Mouse (Mus musculus) heart, postnatal 4 days (tissue): ENCODE data around the gene Grm8. TPM values are rescaled to one million over a fixed set of nuclear protein-coding genes. Genes with fewer than 3 reads are reported as not detected.

Experiments used
- DNase-seq: peaks from one replicate; pipeline ENCODE4 v3.0.0; 2021
- total RNA-seq, 2 experiments: library from RNA; stranded (reverse); gene quantifications; 2 replicates each; pipeline ENCODE4 v1.2.3; 2021

Gene Grm8
- not detected for total RNA-seq

DNA sequence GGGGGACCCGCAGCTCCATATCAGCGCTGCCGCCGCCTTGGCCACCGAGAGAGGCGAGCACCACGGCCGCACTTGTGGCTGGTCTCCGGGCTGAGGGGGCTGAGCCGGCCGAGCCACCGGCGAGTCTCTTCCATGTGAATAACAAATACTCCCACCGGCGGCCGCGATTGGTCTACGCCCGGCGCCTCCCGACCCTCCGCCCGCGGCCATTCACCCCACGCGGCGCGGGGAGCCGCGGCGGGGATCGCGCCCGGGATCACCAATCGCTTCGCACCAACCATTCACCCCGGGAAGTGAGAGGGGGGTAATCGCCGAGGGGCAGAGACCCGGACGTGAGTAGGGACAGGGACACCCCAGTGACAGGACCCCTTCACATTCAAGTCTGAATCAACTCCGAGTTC, at the start of gene Grm8:
TSS of gene Grm8 (minus strand) at position 178 of the 401 bp plus-strand sequence.
- peak; percentile 16 for DNase-seq

- no peak for DNase-seq
Measured at GRCm38 (mm10) chr6:28169851-28170539, 35.0 kb upstream of the Grm8 start.

GRCm38 (mm10) chr6:28160399-28160798, 25.4 kb upstream of the Grm8 start:
- DNase-seq = no peak

GRCm38 (mm10) chr6:28146445-28146844, 11.5 kb upstream of the Grm8 start:
- DNase-seq = no peak

DNA sequence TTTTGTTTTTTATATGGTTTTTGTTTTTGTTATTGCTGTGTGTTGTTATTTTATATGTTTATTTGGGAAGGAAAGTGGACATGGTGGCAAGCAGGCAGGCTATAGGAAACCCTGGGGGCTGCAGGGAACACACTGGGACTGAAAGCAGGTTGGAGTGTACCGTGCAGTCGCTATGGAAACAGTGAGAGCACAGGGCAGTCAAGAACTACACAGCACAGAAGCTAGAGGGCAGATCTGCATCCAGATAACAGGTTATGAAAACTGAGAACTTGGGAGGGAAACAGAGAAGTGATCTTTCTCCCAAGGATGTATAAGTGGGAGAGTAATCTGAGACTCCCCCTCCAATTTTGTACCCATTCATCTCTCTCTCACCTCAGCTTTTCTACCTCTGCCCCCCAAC, 7.4 kb upstream of the Grm8 start:
- no peak for DNase-seq

DNA sequence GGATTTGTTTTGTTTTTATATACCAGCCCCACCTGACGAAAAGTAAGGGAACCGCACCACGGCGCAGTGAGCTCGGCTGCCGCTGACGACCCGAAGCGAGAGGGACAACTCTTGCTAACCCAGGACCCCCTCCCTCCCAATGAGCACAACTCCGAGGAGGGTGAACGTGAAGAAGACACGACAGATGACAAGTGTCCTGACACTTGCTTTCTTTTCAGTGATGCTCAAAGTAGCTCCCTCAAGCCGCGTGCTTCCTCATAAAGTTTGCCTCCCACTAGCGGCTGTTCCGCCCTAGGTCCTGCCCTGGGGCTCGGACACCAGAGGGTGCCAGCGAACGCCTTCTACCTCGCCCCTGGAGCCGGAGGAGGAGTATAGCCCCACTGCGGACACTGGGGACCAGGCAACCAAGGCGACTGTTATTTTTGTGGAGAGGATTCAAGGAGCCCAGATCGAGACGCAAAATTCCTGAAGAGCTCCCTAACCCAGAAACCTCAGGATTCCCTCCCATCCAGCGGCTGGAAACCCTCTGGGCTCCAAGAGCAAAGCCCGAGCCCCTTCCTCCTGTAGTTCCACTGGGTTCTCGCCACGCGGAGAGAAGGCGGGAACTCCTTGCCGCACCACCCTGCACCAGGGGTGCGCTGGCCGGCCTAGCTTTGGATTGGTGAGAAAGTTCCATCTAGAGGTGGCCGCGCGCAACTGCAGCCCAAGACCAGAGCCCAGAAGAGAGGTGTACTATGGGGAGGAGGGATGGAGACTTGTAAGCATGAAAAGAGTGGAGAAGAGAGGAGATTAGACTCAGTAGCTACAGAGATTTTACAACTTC, 644 bp upstream of the Grm8 start:
- DNase-seq = peak; percentile 84

GRCm38 (mm10) chr6:28134251-28134801, 652 bp downstream of the Grm8 start:
- DNase-seq = no peak

DNA sequence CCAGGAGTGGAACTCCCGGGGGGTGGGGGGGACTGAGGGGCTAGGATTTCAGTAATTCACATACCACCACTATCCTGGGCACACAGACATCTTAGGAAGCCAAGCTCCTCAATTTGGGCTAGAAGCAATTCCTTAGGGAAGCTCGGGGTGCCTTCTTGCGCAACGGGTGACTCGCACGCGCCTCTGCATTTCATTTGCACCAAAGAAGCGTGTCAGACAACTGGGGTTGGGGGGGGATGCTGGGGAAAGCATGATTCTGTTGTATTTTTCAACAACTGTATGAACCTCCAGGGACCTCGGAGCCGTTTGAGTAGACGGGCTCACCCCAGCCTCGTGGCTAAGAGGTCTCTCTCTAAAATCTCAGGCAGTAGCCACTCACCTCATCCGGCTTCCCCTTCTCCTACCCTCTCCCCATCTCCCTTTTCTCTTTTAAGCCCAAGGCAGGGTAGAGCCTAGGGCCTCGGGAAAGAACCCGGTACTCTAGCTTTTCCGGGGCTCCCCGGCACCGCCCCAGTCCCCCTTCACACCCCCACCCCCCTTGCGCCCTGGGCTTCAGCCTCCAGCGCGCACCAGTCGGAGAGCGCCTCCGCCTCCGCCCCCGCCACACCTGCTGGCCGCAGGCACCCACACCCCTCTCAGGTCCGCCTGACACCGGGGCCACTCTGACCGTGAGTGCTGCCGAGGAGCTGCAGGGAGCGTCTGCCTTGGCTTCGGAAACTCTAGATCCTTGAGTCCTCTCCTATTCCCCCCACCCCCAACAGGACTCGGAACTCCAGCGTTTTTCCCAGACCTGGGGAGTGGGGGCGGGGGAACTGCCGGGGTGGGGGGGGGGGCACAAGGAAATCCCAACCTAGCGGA, 1.5 kb downstream of the Grm8 start:
- DNase-seq = no peak

DNA sequence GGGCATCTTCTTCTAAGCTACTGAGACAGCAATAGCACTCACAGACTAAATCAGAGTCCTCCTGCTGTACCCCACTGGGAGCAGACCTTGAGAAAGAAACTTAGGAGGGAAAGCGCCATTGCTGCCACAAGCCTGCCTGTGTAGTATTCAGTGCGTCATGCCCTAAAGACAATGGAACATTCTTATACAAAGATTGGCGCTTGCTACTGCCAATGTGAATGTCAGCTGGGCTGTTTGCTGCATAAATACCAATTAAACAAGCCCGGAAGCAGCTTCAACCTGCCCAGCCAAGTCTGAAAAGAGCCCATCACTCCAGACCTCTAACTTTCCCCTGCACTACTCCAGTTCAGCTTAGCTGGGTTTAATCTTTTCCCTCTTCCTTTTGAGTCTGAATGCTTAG, 2.9 kb downstream of the Grm8 start:
- DNase-seq = no peak

GRCm38 (mm10) chr6:28128871-28129270, 6.1 kb downstream of the Grm8 start:
- no peak for DNase-seq

DNA sequence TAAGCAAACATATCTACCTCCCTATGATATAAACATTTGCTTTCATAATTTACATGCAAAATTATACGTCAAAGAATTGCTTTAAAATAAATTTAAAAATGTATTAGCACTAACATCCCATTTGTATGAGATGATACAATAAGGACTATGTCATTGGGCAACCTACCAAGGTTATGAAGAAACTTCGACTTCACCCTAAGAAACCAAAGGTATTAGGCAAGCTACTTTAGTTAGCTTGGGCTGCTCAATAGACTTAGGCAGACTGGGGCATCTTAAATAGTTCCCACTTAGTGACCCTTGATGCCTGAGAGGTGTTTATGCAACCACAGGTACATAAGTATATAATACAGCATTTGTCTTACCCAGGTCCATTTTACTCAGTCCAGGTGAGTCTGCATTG, 19.5 kb downstream of the Grm8 start:
- DNase-seq = no peak

DNA sequence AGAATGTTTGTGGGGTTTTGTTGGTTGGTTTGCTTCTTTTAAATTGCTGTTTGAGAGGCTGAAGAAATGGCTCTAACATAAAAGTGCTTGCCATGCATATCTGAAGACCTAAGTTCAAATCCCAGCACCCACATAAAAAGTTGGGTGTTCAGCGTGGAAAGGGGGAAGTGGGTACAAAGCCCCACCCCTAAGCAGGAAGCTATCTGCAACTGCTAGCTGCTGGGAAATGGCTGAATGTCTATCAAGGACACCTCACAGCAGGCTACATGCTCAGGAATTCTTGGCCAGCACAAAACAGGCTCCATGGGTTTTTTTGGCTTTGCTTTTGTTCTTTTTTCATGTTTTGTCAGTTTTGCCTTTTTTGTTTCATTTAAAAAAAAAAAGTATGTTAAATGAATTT, 20.1 kb downstream of the Grm8 start:
- DNase-seq = no peak

DNA sequence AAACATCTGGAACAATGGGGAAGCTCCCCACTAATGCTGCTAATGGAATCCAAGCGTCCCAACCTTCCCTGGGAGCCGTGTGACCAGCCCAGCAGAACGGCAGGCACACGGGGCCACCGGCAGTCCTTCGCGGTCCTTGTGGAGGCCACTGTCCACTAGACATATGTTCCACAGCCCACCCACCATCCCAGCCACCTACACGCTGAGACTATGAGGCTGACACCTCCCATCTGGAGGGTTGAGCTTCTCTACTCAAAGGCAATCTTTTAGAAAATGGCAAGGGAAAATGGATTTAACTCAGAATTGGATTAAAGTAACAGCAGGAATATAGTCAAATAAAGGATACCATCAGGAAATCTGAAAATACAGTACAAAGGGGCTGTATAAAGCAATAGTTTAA, 23.4 kb downstream of the Grm8 start:
- DNase-seq = no peak

DNA sequence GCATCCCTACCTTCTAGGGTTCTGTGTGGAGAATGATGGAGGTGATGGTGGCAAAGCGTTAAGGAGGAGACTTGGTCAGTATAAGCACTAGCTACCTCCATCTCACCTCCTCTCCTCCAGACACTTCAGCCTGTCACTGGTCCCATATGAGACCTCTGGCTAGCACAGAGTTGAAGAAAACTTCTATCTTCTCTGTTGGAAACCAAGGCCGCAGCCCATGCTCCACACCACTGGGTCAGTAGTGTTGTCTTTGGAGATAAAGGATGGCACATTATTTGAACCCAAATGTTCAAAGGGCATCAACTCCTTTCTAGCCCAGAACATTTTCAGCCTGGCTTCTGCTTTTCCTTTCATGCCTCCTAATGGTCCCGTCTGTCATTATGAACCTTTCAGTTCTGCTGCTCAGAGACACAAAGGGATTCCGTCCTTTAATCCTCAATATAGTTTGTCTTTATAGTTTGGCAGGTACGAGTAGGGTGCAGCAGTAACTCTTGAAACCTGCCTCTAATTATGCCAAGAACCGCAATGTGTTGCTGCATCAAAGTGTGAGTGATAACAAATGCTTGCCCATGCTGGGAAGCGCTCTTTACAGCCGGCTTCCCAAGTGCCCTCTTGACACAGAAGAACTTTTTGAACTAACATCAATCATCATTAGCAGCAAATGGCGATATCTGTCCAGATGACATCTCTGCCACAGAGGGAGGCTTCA, 32.2 kb downstream of the Grm8 start:
- DNase-seq = no peak

DNA sequence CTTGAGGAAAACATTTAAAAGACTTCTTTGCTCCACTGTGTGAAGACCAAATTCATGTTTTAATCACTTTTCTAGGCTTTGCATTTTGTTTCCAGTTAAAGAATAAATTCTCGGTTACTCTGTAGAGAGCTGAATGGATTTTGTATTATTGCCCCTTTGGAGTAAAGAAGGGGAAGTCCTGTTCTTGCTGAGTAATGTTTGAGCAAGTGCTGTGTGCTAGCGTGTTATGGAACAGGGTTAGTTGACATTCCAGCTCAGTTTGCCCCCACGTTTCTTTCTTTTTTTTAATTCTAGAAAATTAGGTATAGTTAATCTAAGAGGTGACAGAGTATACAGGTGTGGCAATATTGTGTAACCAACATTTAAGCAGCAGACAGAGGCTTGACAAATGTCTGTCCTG, 35.0 kb downstream of the Grm8 start:
- no peak for DNase-seq

DNA sequence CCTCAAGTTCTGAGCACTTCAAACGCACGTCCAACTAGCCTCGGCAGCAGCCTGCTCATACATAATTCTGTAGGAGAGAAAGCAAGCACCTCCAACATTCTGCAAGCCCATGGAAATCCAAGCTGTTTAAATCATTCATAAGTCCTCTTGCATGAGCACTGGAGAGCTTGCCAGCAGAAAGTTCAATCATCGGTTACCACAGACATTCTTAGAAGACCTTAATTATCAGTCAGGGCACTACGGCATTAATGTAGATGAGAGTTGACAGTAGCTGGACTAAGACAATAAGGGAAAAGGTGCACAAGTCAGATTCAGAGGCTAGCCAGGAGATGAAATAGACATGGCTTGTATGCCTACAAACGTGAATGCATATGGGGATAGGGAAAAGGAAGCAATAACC, 42.5 kb downstream of the Grm8 start:
- no peak for DNase-seq

DNA sequence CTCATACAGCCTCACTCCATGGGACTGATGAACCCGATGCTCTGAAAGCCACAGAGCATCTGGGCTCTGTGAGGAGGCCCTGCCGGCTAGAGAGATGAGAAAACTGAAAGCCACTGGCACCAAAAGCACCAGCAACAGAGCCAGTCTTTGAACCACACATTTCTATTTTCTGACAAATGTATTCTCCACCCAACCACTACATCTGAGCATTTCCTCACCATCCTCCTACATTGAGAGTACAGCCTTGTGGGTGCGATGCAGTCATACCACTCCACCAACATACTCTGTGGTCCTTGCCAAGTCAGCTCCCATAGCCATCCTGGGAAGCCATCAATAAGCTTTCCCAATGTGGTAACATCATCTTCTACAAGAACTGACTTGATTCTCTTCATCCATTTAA, 43.1 kb downstream of the Grm8 start:
- DNase-seq = no peak

GRCm38 (mm10) chr6:28090981-28091380, 44.0 kb downstream of the Grm8 start:
- no peak for DNase-seq

GRCm38 (mm10) chr6:28075534-28075933, 59.4 kb downstream of the Grm8 start:
- no peak for DNase-seq

GRCm38 (mm10) chr6:28074470-28074869, 60.5 kb downstream of the Grm8 start:
- no peak for DNase-seq

GRCm38 (mm10) chr6:28051966-28052365, 83.0 kb downstream of the Grm8 start:
- DNase-seq = no peak

DNA sequence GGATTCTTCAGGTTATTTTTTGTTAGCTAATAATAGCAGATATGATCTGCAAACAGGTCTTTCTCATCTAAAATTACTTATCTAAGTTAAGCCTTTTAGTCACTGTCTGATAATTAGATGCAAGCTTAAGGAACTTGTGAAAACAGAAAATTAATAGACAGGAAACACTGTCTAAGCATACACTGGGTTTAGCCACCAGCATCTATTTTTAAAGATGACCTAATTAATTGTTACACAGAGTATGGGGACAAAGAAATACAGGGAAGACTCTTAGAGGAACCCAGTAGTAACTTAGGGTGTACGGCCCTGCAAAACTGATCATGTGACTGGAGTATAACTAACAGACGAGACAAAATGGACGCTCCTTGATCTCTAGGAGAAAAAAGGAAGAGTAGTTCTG, 92.6 kb downstream of the Grm8 start:
- no peak for DNase-seq
